Mouse (Mus musculus): ENCODE results near the gene Vps53.

Gene Vps53

DNA sequence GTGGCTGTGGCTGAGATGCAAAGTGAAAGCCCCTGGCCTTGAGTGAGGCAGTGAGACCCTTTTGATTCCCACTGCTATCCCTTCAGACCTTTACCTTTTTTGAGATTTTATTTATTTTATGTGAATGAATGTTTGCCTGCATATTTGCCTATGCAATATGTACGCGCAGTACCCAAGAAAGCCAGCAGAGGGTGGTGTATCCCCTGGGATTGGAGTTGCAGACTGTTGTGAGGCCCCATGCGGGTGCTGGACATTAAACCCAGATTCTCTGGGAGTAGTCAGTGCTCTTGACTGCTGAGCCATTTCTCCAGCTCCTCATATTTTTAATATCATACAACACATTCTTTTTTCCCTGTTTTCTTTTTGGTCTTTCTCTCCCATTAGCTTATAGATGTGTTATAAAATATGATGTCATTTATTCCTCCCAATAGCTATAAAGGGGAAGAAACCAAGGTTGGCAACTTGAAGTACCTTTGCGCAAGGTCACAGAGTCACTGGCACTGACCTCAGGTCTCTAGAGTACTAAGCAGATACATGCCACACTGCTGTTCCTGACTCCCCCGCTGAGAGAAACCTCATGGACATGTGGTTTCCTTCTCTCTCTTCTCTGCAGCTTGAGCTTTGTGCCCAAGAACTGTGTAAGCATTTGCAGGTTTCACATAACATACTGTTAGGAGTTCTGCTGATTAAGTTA lies 93.4 kb downstream of the Vps53 start:
- ChIA-PET POLR2A (interaction anchor here in 1 of 4 experiments (0.8 kb wide), 1 partner anchor 60 kb away, joined by 3 read pairs; no protein-coding TSS in a partner anchor), CTCF (interaction anchor here in 3 of 4 experiments (0.6 to 1.1 kb wide), 5 partner anchors 86 to 560 kb away, joined by 3 to 4 read pairs (median 4); partner anchors contain the start of genes 1700016K19Rik (in 1 of the 3) and Timm22 (in 1 of the 3))

DNA sequence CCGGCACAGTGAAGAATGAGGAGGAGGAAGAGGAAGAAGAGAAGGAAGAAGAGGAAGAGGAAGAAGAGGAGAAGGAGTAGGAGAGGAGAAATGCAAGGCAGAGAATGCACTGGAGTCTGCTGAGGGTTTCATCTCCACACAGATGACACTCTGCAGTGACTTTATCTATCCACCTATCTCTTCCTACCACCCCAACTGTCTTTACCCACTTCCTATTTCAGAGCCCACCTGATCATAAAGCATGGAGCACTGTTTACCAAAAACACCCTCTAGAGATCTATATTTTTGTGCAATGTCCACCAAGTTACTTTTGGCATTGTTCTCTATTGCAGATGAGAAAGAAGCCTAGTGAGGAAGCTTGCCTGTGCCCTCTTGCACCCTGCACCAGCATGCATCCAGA lies 94.5 kb downstream of the Vps53 start:
- CTCF ChIA-PET = interaction anchor here in 1 of 4 experiments (1.0 kb wide), 1 partner anchor 561 kb away, joined by 3 read pairs; no protein-coding TSS in a partner anchor
- POLR2A ChIA-PET = no interaction called here

DNA sequence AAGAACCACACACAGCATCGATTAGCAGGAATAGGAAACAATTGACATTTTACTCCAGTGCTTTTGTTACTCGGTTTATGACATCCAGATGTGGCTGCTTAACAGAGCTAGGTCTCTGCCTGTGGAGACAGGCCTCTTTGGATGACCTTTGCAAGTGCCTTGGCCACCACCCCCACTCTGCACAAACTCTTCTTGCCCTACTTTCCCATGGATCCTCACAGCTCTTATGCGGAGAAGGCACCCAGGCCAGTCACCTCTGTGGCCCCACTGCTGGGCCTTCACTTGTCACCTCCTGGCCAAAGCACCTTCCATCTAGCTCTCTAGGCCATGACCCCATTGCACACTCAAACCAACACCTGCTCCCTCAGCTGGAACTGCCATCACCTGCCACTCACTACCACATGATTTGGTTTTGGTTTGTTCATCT lies 95.5 kb downstream of the Vps53 start:
- POLR2A ChIA-PET = interaction anchor here in 2 of 4 experiments (0.6 to 0.7 kb wide), 2 partner anchors 88 to 326 kb away, joined by 5 to 6 read pairs; no protein-coding TSS in a partner anchor
- CTCF ChIA-PET = interaction anchor here in 1 of 4 experiments (0.6 kb wide), 1 partner anchor 15 kb away, joined by 3 read pairs; no protein-coding TSS in a partner anchor

DNA sequence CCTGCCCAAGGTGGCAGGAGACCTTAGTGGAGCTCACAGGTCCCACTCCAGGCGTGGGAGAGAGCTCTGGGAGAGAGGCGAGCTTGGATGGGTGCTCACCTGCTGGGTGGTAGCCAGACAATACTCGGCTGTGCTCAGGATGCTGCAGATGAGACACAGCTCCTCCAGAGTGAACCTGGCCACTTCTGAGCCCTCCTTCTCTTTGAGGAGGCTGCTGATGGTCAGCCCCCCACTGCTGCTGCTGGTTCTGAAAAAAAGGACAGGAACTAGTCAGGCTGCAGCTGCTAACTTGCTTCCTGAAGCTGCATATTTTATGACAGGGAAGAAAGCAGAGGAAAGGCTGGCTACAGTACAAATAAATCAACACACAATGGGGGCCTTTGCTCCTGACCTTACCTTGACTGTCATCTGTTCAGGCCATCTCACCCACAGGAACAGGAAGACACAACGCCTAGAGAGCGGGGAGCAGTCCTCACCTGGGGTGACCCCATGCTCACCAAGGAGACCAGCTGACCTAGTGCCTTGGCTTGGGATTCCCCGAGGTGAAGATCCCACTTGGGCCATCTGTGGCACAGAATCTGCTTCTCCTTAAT lies 98.3 kb downstream of the Vps53 start:
- POLR2A ChIA-PET = interaction anchor here in 1 of 4 experiments (0.7 kb wide), 1 partner anchor 83 kb away, joined by 3 read pairs; no protein-coding TSS in a partner anchor
- CTCF ChIA-PET = interaction anchor here in 1 of 4 experiments (1.4 kb wide), 1 partner anchor 22 kb away, joined by 3 read pairs; no protein-coding TSS in a partner anchor

DNA sequence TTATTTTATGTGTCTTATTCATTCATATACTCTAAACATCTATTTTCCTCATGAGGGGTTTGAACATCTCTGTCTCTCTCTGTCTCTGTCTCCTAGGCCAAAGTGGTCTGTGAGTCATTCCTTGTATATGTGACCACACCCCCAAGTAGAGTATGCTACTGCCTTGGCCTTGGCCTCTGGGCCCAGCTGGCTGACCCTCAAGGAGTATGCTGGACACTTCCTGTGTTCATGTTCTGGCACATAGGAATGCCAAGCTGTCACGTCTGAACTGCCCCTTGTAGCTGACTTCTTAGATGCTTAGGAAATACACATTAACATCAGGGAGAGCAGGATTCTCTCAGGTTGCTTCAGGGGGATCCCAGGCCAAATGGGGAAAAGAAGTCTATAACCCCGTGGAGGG lies 99.2 kb downstream of the Vps53 start:
- ChIA-PET CTCF (no interaction called here), POLR2A (interaction anchor here in 1 of 4 experiments (1.0 kb wide), 1 partner anchor 11 kb away, joined by 3 read pairs; no protein-coding TSS in a partner anchor)

DNA sequence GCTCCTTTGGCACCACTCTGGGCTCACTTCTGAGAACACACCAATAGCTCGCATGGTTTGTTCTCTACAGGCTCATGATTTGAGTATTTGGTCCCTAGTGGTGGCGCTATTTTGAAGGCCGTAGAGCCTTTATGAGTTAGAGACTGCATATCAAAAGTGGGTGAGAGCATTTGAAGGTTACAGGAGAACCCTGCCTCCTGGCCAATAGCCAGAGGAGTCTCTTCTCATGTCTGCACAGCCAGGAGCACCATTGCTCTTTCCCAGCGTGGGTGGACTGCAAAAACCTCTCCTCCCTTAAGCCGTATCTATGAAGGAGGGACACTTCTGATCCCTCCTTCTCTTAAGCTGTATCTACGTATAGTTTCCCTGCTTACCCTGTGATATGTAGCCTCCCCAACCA lies 102.1 kb downstream of the Vps53 start:
- CTCF ChIA-PET = no interaction called here
- POLR2A ChIA-PET = interaction anchor here in 1 of 4 experiments (0.6 kb wide), 1 partner anchor 670 kb away, joined by 4 read pairs; no protein-coding TSS in a partner anchor

DNA sequence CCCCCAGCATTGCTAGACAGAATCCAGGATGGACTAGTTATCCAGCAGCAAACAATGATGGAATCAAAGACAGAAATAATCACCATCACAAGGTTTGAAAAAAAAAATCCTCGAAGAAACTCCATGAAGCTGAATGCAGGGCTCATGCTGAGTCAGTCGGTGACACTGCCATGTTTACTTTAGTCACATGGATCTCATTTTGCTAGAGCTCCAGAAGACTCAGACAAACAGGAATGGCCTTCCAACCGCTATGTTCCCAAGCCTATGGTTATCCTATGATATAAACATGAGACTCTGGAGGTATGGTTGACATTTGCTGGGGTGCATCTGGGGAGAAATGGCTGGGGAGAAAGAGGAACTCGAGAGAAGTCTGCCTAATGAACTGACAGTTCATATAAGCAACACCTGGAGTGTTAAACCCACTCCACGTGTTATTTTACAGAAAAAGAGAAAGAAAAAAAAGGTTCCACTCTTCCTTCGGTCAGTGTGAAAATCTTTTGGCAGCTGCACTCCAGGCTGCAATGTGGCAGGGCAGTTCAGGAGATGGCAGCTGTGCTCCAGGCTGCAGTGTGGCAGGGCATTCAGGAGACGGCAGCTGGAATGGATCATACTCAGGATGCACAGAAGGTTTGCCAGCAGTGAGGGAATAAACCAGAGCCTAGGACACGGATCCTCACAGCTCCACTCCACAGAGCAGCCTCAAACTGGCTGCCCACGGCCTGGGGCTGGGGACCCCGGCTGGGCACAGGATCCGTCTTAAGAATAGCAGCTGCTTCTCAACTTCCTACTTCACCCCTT lies 105.0 kb downstream of the Vps53 start:
- ChIA-PET POLR2A (interaction anchor here in 1 of 4 experiments (0.6 to 1.4 kb wide), 2 partner anchors 10 to 456 kb away, joined by 3 to 4 read pairs; no protein-coding TSS in a partner anchor), CTCF (no interaction called here)

DNA sequence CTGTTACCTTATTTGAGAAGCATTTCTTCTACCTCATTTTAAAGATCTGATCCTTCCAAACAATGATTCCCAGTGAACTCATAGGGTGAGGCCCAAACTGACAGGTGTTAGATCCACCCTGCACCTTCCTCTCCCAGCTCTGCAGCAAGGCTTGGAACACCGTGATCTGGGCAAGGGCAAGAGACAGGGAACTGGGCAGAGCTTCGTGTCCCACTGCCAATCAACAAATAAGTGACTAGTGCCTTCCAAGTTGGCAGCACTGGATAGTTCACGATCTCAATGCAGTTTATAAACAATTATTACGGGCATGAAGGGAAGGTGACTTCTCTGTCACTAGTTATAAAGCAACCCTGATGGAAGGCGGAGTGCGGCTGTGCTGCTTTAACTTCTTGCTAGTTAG lies 109.6 kb downstream of the Vps53 start:
- ChIA-PET CTCF (interaction anchor here in 3 of 4 experiments (0.6 to 0.8 kb wide), 3 partner anchors 14 to 769 kb away, joined by 3 read pairs; no protein-coding TSS in a partner anchor), POLR2A (interaction anchor here in 1 of 4 experiments (0.6 to 0.9 kb wide), 3 partner anchors 10 to 376 kb away, joined by 3 read pairs; no protein-coding TSS in a partner anchor)

DNA sequence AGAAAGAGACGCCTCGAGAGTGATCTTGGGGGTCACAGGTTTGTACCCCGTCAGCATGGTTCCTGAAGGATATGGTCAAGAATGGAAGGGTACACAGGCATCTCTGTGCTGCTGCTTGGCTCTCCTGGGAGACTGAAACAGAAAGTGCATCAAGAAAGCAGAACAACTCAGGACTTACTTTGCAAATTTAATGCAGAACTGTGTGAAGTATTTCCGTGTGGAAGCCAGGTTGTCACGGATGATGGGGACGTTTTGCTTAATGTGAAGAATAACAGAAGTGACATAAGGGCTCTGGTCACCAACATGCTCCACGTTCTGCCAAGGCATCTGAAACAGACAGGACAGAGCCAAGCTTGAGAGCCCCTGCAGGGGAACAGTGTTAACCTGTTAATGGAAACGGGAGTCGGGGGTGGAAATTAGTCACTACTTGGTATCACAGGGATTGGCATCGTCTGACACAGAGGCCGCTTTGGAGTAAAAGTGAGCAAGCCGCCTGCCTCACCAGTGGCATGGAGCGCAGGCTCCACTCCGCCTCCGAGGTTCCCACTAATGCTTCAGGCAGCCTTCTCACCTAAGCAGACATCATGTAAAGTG lies 112.8 kb downstream of the Vps53 start:
- POLR2A ChIA-PET = no interaction called here
- CTCF ChIA-PET = interaction anchor here in 1 of 4 experiments (0.6 kb wide), 1 partner anchor 39 kb away, joined by 4 read pairs; the partner anchor contains the start of gene Rflnb

DNA sequence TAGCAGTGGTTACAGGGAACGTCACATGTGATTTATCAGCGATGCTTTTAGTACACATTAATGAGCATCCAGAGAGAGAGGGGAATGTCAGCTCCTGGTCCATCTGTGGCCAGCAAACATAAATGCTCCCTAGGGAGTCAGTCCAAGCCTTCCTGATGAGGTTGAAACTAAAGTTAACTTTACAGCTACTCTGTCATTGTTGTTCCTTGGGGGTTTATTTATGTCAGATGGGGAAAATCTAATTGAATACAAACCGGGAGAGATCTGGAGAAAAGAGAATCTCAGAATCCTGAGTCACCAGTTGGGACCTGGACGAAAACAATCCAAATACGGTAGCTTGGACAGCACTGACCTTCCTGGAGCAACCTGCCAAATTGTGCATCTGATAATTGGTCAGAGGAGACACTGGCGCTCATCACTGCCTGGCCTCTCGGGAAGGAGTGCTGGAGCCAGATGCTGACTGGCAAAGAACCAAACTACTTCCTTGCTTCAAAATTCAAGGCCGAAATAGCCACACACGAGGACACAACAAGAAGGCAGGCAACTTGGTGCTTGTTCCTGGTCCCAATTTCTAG lies 113.8 kb downstream of the Vps53 start:
- ChIA-PET POLR2A (interaction anchor here in 1 of 4 experiments (1.4 kb wide), 1 partner anchor 10 kb away, joined by 4 read pairs; no protein-coding TSS in a partner anchor), CTCF (no interaction called here)

DNA sequence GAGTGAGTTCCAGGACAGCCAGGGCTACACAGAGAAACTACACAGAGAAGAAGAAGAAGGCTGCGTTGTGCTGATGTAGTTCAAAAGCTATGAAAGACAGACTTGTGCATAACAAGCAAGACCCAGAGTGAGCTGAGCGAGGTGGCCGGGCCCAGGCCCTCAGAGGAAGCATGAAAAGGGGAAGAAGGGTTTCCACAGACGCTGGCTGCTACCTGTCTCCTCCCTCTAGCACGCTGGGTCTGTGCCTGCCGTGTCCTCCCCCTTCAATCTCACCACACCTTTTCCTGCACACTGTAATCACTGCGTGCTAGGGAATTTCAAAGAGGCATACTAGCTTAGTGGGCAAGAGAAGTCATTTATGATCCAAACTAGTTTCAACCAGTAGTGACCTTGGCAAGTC lies 115.0 kb downstream of the Vps53 start:
- ChIA-PET CTCF (interaction anchor here in 1 of 4 experiments (0.8 kb wide), 1 partner anchor 97 kb away, joined by 3 read pairs; no protein-coding TSS in a partner anchor), POLR2A (interaction anchor here in 1 of 4 experiments (1.4 kb wide), 1 partner anchor 11 kb away, joined by 4 read pairs; no protein-coding TSS in a partner anchor)

DNA sequence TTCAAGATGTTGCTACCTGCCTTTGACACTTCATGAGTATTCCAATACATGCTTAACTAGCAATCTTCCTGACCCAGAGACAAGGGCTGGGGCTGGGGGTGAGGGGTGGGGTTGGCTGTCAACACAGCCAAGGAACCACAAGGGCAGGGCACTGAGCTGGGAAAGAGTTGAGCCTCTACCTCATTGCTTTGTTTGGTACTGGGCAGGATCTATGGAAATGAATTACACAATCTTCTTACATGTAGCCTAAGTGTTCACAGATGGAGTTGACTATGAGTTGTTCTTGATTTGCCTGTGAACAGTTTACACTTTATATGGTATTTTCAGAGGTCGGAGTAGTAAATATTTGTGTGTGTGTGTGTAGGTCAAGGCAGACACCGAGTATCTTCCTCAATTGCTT lies 118.5 kb downstream of the Vps53 start:
- ChIA-PET POLR2A (no interaction called here), CTCF (interaction anchor here in 1 of 4 experiments (0.7 kb wide), 1 partner anchor 158 kb away, joined by 3 read pairs; no protein-coding TSS in a partner anchor)

DNA sequence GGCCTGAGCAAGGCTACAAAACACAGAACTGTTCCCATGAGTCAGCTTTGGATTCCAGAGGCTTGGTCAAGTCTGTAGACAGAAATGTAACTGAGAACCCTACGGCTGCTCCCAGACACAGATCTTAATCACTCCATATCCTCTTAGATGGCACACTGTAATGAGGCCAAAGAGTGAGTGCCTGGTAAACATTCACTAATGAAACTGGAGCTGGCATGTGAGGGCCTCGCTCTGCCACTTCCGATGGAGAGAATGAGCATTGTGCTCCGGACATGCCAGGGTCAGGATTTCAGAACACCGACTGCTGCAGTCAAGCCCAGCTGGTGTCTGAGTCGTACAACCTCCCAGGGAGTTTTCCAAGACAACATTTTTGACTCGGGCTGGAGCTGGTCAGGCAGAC lies 119.5 kb downstream of the Vps53 start:
- ChIA-PET POLR2A (no interaction called here), CTCF (no interaction called here)

DNA sequence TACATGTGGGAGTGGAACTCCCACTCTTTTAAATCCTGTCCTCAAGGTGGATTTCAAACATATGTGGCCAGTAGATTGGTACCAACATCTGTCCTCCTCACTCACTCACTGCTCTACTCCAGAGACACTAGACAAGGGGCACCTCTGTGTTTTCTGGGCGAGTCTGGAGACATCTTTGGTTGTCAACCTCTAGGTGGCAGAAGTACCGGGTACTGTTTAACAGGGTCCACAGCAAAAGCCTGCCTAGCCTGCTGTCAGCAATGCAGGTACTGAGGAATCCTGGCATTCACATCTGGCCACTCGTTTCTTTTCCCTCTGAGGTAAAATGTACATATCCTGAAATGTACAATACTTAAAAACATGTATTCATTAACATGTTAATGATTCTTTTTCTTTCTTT lies 123.0 kb downstream of the Vps53 start:
- POLR2A ChIA-PET = interaction anchor here in 1 of 4 experiments (0.9 kb wide), 1 partner anchor 14 kb away, joined by 3 read pairs; no protein-coding TSS in a partner anchor
- CTCF ChIA-PET = no interaction called here

DNA sequence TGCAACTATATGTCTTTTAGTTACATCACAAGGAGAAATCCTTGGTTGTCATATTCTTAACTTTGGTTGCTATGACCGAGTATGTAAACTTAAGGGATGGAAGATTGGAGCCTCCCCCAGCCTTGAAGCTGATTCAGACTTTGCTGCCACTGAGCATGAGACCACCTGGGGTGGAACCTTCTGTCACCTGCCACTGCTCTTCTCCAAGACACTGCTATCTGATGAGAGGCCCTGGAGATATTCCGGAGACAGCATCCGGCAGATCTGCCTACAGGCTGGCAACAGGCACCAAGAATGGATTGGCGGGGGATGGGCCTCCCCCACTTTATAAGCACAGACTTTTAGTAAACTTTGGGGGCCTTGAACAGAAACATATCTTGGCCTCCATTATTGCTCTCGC lies 127.0 kb downstream of the Vps53 start:
- ChIA-PET POLR2A (interaction anchor here in 1 of 4 experiments (0.5 kb wide), 1 partner anchor 494 kb away, joined by 3 read pairs; no protein-coding TSS in a partner anchor), CTCF (interaction anchor here in 1 of 4 experiments (1.1 kb wide), 1 partner anchor 60 kb away, joined by 5 read pairs; no protein-coding TSS in a partner anchor)

DNA sequence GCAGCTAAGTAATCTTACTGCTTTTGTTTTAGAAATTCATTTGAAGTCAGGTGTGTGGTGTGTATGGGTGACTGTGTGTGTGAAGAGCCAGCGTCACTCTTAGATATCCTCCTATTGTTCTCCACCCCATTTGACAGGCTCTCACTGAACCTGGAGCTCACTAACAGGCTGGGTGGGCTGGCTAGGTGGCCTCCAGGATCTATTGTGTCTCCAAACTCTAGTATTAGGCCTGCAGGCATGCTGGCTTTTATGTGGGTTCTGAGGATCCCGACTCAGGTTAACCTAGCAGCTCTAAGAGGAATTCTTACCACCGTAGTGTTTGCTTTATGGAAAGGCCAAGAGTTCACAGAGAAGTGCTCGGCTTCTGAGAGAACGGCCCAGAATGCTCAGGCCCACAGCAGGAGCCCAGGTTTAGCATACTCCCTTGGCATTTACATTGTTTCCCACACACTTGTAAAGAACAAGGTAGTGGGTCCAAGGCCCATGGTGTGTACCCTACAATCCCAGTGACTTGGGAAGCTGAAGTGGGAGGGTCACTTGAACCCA lies 128.4 kb downstream of the Vps53 start:
- ChIA-PET CTCF (interaction anchor here in 1 of 4 experiments (0.6 kb wide), 1 partner anchor 188 kb away, joined by 4 read pairs; no protein-coding TSS in a partner anchor), POLR2A (no interaction called here)

DNA sequence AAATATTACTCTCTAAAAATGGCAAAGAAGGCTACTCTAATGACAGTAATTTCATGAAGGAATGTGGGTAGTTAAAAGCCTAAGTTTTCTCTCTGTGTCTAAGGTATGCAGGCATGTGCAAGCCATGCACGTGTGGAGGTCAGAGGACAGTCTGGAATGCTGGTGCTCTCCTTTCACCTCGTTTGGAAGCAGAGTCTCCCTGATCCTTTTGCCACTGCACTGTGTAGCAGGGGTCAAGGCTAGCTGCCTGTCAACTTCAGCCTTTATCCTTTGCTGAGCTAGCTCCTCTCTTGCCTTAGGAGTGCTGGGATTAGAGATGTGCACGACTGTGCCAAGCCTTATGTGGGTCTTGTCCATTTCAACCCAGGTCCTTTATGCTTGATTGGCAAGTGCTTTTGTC lies 128.9 kb downstream of the Vps53 start:
- POLR2A ChIA-PET = no interaction called here
- CTCF ChIA-PET = interaction anchor here in 1 of 4 experiments (0.5 kb wide), 1 partner anchor 19 kb away, joined by 3 read pairs; no protein-coding TSS in a partner anchor

DNA sequence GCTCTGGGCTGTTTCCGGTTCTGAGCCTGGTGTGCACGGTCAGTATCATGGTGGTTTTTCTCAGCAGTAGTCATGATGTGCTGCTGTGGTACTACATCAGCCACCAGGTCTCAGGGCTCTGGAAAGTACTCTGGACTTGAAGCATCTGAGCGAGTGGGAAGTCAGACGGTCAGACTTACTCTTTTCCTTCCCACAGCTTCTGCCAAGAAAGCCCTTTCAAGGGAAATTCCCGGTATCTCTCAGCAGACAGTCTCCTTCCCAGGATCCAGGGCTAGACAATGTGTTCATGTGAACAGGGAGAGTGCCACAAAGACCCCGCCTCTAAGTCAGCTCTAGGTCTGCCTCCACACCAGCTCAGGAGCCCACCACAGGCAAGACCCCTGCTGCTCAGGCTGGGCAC lies 134.1 kb downstream of the Vps53 start:
- ChIA-PET POLR2A (no interaction called here), CTCF (interaction anchor here in 2 of 4 experiments (0.5 to 0.6 kb wide), 2 partner anchors 11 to 180 kb away, joined by 3 read pairs; no protein-coding TSS in a partner anchor)

All from embryonic stem cell, embryonic (primary cell).